Mouse (Mus musculus): ENCODE measurements around the gene Cdsn.

- no peak for TF ChIP-seq CTCF (IDR thresholded peaks at IDR 0.05; ENCODE audit: low read depth)
- no peak for TF ChIP-seq EP300 (IDR thresholded peaks at IDR 0.05; ENCODE audit: low read depth)
Observed at GRCm38 (mm10) chr17:35593786-35594185, 41.9 kb downstream of the Cdsn start.

All from liver, postnatal 0 days (tissue).